Mouse (Mus musculus) kidney, embryonic 14.5 days (tissue): ENCODE measurements around the gene Mbnl2. TPM values are rescaled to one million over a fixed set of nuclear protein-coding genes. Genes with fewer than 3 reads are reported as not detected.
A peak's percentile ranks its signal among the peaks of the same experiment; 100 is the strongest.

ENCODE experiments used
- ATAC-seq: fragments of 200-750 bp; cut with Nextera tagmentation; 2 replicates; pipeline ENCODE4 v1.8.0; 2017; ENCODE audit warnings: moderate number of reproducible peaks, mild to moderate bottlenecking, moderate TSS enrichment, moderate library complexity; ENCODE audit not compliant: low FRiP score, low TSS enrichment
- H3K27ac ChIP-seq: fragments of 300-500 bp; sonication (generic); 2 replicates; pipeline ENCODE4 v1.5.1; 2014; ENCODE audit warnings: low read depth, mild to moderate bottlenecking, low read length, moderate library complexity, mixed read lengths
- H3K27me3 ChIP-seq: fragments of 300-500 bp; sonication (generic); 2 replicates; pipeline ENCODE4 v1.6.1; 2014; ENCODE audit warnings: mild to moderate bottlenecking, low read length; ENCODE audit not compliant: control insufficient read depth, insufficient read depth
- H3K36me3 ChIP-seq: fragments of 300-500 bp; sonication (generic); 2 replicates; pipeline ENCODE4 v1.6.1; 2014; ENCODE audit warnings: low read length, mixed read lengths; ENCODE audit not compliant: control insufficient read depth, insufficient read depth
- H3K4me1 ChIP-seq: fragments of 300-500 bp; sonication (generic); 2 replicates; pipeline ENCODE4 v1.6.1; 2014; ENCODE audit warnings: low read length, mixed read lengths; ENCODE audit not compliant: control insufficient read depth, insufficient read depth
- H3K4me2 ChIP-seq: fragments of 300-500 bp; sonication (generic); replicated peaks from 2 replicates; pipeline ENCODE4 v1.6.1; 2014; ENCODE audit warnings: low read depth, mild to moderate bottlenecking, low read length
- H3K4me3 ChIP-seq: fragments of 300-500 bp; sonication (generic); 2 replicates; pipeline ENCODE4 v1.5.1; 2014; ENCODE audit warnings: mild to moderate bottlenecking, low read length
- H3K9ac ChIP-seq: fragments of 300-500 bp; sonication (generic); 2 replicates; pipeline ENCODE4 v1.6.1; 2014; ENCODE audit warnings: low read depth, mild to moderate bottlenecking, low read length, moderate library complexity
- H3K9me3 ChIP-seq: fragments of 300-500 bp; sonication (generic); 2 replicates; pipeline ENCODE4 v1.6.1; 2016; ENCODE audit warnings: low read length; ENCODE audit not compliant: control insufficient read depth
- WGBS: fragments of 180-500 bp; shearing (Covaris S2); extraction: QIAGEN DNeasy Blood & Tissue Kit; methylation state at CpG from one replicate; pipeline ENCODE4 v1.1.7; 2014; 5-methylcytosine and 5-hydroxymethylcytosine counted together
- polyA plus RNA-seq: library from polyadenylated mRNA; unstranded; fragments of >200 nt; fragmentation: Nextera tagmentation; extraction: Ambion mirVana; gene quantifications from 2 replicates; pipeline ENCODE4 v1.2.1, GENCODE M21; 2014

Mbnl2 gene
- polyA plus RNA-seq, 1 experiment from 2014 or later: 84.9 TPM

GRCm38 (mm10) chr14:120336841-120337240 lies 61.4 kb downstream of the Mbnl2 start:
- Histone ChIP-seq H3K9ac (no peak overlapping the region), H3K4me1 (peaks cover 42% of the 10 kb centered on the region), H3K27me3 (no peaks in the 10 kb centered on the region), H3K4me2 (no peak overlapping the region), H3K36me3 (no peaks in the 10 kb centered on the region), H3K4me3 (no peak overlapping the region), H3K27ac (peak overlapping the region; percentile 34; the same call in 1 of the 2 replicates), H3K9me3 (no peaks in the 10 kb centered on the region)
- ATAC-seq: no peak
- WGBS: 70% methylated on average over 8 of the region's 8 CpGs

GRCm38 (mm10) chr14:120337731-120338462 lies 62.4 kb downstream of the Mbnl2 start:
- 48% methylated on average over 7 of the region's 7 CpGs for WGBS
- Histone ChIP-seq H3K4me2 (no peak overlapping the region), H3K36me3 (no peaks in the 10 kb centered on the region), H3K4me3 (no peak overlapping the region), H3K4me1 (peaks cover 41% of the 10 kb centered on the region), H3K9me3 (no peaks in the 10 kb centered on the region), H3K27ac (peak overlapping the region; percentile 52; the same call in 1 of the 2 replicates), H3K27me3 (no peaks in the 10 kb centered on the region), H3K9ac (no peak overlapping the region)
- ATAC-seq: no peak

GRCm38 (mm10) chr14:120338706-120339105 lies 63.2 kb downstream of the Mbnl2 start:
- H3K27ac ChIP-seq: no peak overlapping the region

GRCm38 (mm10) chr14:120341912-120342311 lies 66.4 kb downstream of the Mbnl2 start:
- H3K27ac ChIP-seq: no peak overlapping the region
- H3K4me2 ChIP-seq: no peak overlapping the region
- H3K4me3 ChIP-seq: no peak overlapping the region
- no peak overlapping the region for H3K9ac ChIP-seq
- H3K36me3 ChIP-seq: peaks cover 4% of the 10 kb centered on the region; the same call in 1 of the 2 replicates
- H3K4me1 ChIP-seq: peaks cover 15% of the 10 kb centered on the region
- no peaks in the 10 kb centered on the region for H3K27me3 ChIP-seq
- ATAC-seq: no peak
- peaks cover 10% of the 10 kb centered on the region for H3K9me3 ChIP-seq
- WGBS: 94% methylated on average over 6 of the region's 6 CpGs

More at GRCm38 (mm10) chr14:120338706-120339105, 63.2 kb downstream of the Mbnl2 start:
- Histone ChIP-seq H3K9me3 (no peaks in the 10 kb centered on the region), H3K9ac (no peak overlapping the region), H3K4me2 (no peak overlapping the region), H3K36me3 (no peaks in the 10 kb centered on the region), H3K27me3 (no peaks in the 10 kb centered on the region), H3K4me3 (no peak overlapping the region), H3K4me1 (peaks cover 34% of the 10 kb centered on the region)
- ATAC-seq: no peak
- WGBS: 77% methylated on average over 3 of the region's 3 CpGs

- ATAC-seq: no peak
- H3K9ac ChIP-seq: no peak overlapping the region
- H3K27ac ChIP-seq: no peak overlapping the region
- 83% methylated on average over 7 of the region's 7 CpGs for WGBS
- H3K4me3 ChIP-seq: no peak overlapping the region
- no peaks in the 10 kb centered on the region for H3K27me3 ChIP-seq
- peaks cover 13% of the 10 kb centered on the region for H3K9me3 ChIP-seq
- H3K36me3 ChIP-seq: peaks cover 4% of the 10 kb centered on the region; the same call in 1 of the 2 replicates
- H3K4me2 ChIP-seq: no peak overlapping the region
- peaks cover 12% of the 10 kb centered on the region for H3K4me1 ChIP-seq
Measured at GRCm38 (mm10) chr14:120342321-120342720, 66.9 kb downstream of the Mbnl2 start.

GRCm38 (mm10) chr14:120344641-120345040 lies 69.2 kb downstream of the Mbnl2 start:
- Histone ChIP-seq H3K9me3 (peaks cover 13% of the 10 kb centered on the region), H3K4me2 (no peak overlapping the region), H3K9ac (no peak overlapping the region), H3K4me3 (no peak overlapping the region), H3K27me3 (no peaks in the 10 kb centered on the region), H3K4me1 (peaks cover 6% of the 10 kb centered on the region; the same call in 1 of the 2 replicates), H3K27ac (no peak overlapping the region), H3K36me3 (peaks cover 4% of the 10 kb centered on the region; the same call in 1 of the 2 replicates)
- no peak for ATAC-seq
- WGBS: 85% methylated on average over 4 of the region's 4 CpGs

- Histone ChIP-seq H3K27ac (no peak overlapping the region), H3K36me3 (peaks cover 4% of the 10 kb centered on the region; the same call in 1 of the 2 replicates), H3K27me3 (no peaks in the 10 kb centered on the region), H3K4me1 (peaks cover 10% of the 10 kb centered on the region), H3K9me3 (peaks cover 13% of the 10 kb centered on the region), H3K9ac (no peak overlapping the region), H3K4me2 (no peak overlapping the region), H3K4me3 (no peak overlapping the region)
- ATAC-seq: no peak
- WGBS: 49% methylated on average over 11 of the region's 11 CpGs
Measured at GRCm38 (mm10) chr14:120347410-120348315, 72.2 kb downstream of the Mbnl2 start.

GRCm38 (mm10) chr14:120349332-120349731 lies 73.9 kb downstream of the Mbnl2 start:
- Histone ChIP-seq H3K4me3 (no peak overlapping the region), H3K27ac (no peak overlapping the region), H3K9me3 (peaks cover 13% of the 10 kb centered on the region), H3K27me3 (no peaks in the 10 kb centered on the region), H3K9ac (no peak overlapping the region), H3K4me1 (peaks cover 19% of the 10 kb centered on the region), H3K36me3 (peaks cover 4% of the 10 kb centered on the region; the same call in 1 of the 2 replicates), H3K4me2 (no peak overlapping the region)
- 93% methylated on average over 4 of the region's 4 CpGs for WGBS
- ATAC-seq: no peak
